Mouse (Mus musculus) brain, embryonic 14.5 days (tissue): ENCODE data around the gene Rgs7.

ENCODE experiments used
- CTCF ChIP-seq: fragments of 200-500 bp; IDR thresholded peaks from 2 replicates; pipeline ENCODE4 v1.5.1; 2012; ENCODE audit warnings: inconsistent platforms, mild to moderate bottlenecking, moderate library complexity, borderline replicate concordance; ENCODE audit not compliant: insufficient read depth, insufficient read length; ENCODE audit errors: extremely low read depth
- POLR2A ChIP-seq: fragments of 200-500 bp; IDR thresholded peaks from 2 replicates; pipeline ENCODE4 v1.6.1; 2012; ENCODE audit warnings: mild to moderate bottlenecking, inconsistent platforms, borderline replicate concordance; ENCODE audit not compliant: poor library complexity, insufficient read depth, insufficient read length, severe bottlenecking; ENCODE audit errors: extremely low read depth

- no peak for TF ChIP-seq POLR2A
- TF ChIP-seq CTCF, result no peak
These were observed 7.2 kb downstream of the Rgs7 start for GRCm38 (mm10) chr1:175485109-175485508.
